Mouse (Mus musculus): Measurements from ENCODE around the gene Vat1l.

Gene Vat1l

DNA sequence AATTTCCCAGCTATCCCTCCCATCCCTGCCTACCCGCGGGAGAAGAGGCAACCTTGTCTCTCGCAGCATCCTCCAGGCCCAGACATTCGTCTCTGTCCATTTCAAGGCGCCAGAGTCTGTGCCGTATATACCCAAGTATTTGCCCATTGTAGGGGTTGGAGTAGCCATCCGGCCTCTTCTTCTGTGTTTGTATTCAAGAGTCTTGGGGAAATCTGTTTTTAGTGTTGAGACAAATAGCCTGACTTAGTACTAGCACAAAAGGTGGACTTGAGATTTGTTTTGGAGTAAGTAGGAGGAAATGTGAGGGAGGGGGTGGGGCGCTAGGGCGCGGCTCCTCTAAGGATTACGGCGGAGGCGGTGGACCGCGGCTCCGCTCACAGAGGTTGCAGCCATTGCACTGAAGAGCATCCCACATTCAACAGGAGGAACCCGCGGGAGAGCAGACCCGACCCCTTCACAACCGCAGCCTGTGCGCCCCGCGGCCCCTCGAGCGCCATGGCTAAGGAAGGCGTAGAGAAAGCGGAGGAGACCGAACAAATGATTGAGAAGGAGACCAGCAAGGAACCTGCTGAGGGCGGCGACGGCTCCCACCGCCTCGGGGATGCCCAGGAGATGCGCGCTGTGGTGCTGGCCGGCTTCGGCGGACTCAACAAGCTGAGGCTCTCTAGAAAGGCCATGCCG lies at the start of gene Vat1l:
TSS of gene Vat1l (plus strand) at position 392 of the 681 bp plus-strand sequence.
- peak; percentile 16 for DNase-seq (ENCODE audit: low read depth, low spot score)

DNA sequence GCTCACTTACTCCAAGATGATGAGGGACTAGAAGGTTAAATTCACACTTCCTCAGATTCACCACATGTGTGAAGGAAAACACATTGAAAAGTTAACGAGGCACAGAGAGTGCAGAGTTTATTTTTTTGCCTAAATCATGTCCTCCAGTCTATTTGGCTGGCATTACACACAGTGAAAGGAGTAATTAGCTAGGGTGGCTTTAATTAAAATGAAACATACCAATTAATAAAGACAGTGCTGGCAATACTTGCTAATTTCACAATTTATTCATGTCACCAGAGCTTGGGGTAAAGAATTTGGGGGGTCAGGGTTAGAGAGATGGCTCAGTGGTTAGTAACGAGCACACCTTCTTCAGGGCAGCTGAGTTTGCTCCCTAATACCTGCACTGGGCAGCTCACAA lies 46.8 kb upstream of the Vat1l start:
- DNase-seq (ENCODE audit: low read depth, low spot score), result no peak

DNA sequence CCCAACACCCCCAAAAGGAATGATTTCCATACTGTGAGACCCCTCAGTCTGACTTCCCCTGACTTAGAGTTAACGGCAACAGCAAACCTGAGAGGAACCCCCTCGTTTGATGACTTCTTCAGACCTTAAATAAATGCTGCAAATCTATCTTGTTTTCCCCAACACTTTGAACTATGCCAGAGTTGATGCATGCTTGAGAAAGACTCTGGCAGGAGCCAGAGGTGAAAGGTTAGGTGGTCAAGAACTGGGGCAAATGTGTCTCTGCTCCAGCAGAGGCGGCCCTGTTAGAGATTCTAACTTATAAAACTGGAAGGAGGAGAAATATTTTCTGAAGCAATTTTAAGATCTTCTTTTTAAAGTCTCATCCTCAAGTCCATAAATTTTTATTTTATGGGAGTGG lies 45.7 kb upstream of the Vat1l start:
- no peak for DNase-seq (ENCODE audit: low read depth, low spot score)

GRCm38 (mm10) chr8:114163871-114164270 lies 41.5 kb upstream of the Vat1l start:
- no peak for DNase-seq (ENCODE audit: low read depth, low spot score)

GRCm38 (mm10) chr8:114164444-114165096 lies 40.8 kb upstream of the Vat1l start:
- no peak for DNase-seq (ENCODE audit: low read depth, low spot score)

DNA sequence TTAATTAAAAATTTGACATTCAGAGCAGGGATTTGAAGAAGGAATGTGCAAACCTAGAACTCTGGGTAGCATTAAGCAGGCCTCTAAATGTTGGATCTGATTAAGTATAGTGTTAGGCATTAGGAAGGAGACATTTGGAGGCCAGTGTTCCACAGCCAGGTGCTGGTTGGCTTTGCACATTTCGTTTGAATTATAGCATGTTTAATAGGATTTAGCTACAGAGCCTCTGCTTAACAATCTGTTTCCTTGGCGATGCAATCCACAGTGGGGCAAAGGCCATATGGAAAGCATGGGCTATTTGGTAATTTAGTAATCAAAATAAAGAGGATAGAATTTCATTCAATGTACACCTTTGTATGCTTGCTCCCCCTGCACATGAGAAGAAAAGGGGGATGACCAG lies 39.7 kb upstream of the Vat1l start:
- DNase-seq (ENCODE audit: low read depth, low spot score), result no peak

GRCm38 (mm10) chr8:114176721-114177120 lies 28.7 kb upstream of the Vat1l start:
- DNase-seq (ENCODE audit: low read depth, low spot score), result no peak

DNA sequence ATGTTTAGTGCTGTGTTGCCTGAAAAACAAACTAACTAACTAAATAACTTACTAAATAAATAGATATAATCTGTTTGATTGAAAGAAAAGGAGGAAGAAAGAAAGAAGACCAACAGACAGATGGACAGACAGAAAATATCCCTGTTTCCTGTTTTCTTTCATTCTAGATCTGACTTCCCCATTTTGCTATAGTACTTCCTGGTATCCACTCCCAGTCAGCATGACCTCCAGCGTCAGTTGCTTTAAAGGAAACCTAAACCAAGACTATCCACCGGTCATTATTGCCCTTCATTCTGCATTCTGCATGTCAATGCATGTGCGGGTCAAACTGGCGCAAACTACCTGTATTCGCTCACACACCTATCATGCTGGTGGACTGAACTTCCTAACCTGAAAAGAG lies 12.1 kb upstream of the Vat1l start:
- DNase-seq (ENCODE audit: low read depth, low spot score), result no peak

GRCm38 (mm10) chr8:114198990-114199389 lies 6.4 kb upstream of the Vat1l start:
- DNase-seq (ENCODE audit: low read depth, low spot score), result no peak

DNA sequence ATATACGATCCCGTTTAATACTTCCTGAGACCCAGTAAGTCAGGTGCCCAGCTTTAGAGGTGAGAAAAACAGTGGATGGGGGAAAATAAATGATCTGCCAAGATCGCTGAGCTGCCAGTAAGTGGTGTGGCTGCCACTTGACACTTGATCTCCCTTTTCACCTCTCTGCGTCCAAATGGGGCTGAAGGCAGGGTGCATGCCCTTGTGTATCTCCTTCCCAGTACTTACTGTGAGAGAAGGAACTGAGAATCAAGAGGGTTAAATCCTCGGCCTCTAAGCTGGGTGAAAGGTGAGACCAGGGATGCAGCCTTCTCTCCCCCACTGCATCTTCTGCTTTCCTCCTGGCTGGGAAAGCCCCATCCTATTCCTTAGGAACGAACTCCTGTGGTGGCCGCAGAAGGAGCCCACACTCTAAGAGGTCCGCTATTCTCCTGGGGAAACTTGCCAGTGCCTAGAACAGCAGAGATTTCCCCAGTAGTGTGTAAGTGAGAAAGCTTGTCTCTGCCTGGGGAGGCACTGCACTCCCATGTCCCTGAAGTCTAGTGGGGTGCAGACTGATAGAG lies 1.1 kb downstream of the Vat1l start:
- DNase-seq (ENCODE audit: low read depth, low spot score), result no peak

DNA sequence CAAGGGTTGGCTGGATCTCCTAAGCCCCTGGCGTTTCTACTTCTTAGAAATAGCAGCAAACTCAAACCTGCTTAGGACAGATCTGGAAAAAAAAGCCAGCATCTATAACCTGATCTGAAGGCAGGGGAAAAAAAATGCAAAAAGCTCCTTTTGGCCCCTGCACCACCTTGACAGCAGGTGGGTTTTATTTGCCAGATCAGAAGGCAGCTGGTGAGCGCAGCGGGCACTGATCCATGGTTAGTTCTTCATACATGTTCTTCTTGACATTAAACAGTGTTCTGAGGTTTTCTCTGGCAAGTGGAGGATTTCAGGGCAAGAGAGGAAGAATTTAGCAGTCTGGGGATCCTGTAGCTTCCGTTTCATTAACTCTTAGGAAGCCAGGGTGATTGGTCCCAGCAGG lies 1.6 kb downstream of the Vat1l start:
- DNase-seq (ENCODE audit: low read depth, low spot score), result no peak

DNA sequence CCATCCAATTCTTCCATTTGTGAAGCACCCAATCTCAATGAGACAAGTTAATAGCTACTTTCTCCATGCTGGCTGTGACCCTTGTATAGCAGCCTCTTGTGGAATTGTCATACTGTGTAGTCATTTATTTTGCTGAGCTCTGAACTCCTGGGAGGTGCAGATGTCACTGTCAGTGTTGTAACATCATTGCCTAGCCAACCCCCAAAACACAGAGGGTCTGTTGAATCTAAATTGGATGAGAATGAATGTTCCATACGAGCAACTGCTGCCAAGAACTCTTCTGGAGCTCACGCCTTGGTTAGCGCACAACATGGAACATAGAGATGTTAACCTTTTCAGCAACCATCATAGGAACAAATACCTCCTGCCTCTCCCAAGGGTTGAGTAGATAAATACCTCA lies 15.4 kb downstream of the Vat1l start:
- DNase-seq (ENCODE audit: low read depth, low spot score), result no peak

GRCm38 (mm10) chr8:114222001-114222400 lies 16.6 kb downstream of the Vat1l start:
- DNase-seq (ENCODE audit: low read depth, low spot score), result no peak

DNA sequence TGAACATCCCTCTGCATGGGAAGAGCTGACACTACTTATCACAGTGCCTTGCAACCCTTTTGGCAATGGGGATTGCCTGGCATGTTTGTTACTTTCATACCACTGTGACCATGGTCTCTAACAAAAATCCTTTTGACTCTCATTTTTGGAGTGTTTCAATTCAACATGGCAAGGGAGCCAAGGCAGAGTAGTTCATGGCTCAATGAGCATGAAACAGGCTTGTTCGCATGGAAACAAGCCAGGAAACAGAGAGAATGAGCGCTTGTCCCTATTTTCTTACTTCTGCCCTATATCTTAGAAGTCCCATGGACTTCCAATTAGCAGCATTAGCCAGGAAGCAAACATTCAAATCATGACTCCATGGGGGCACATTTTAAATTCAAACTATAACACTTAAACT lies 18.6 kb downstream of the Vat1l start:
- no peak for DNase-seq (ENCODE audit: low read depth, low spot score)

DNA sequence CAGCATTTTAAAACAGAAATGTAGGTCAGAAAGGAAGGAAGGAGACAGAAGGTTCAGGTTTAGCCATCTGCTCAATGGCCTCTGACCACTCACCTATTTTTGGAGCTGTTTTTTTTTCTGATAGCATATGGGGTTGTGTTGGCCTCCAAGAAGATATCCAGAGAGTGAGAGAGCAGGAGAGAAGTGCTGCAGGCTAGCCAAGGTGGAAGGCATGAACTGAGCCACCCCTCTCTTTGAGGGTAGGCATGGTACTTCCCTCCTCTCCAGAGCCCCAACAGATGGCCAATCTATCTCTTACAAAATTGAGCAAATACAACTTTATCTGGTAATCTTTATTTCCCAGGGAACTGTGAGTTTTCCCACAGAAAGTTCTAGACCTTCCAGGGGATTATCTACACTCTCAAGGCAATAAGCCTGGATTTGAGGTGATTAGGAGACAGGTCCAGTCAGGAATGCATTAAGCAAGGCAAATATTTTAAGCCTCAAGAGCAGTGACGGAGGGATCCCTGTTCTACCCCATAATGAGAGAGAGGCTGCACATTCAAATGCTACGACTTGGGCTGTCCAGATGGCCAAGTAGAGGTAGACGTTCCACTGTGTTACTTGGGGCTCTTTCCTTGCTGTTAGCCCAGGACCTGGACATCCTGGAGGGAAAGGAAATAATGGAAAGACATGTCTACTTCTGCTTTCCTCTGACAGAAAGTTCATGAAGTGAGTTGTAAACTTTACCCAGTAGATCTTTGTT lies 46.1 kb downstream of the Vat1l start:
- DNase-seq (ENCODE audit: low read depth, low spot score), result no peak

DNA sequence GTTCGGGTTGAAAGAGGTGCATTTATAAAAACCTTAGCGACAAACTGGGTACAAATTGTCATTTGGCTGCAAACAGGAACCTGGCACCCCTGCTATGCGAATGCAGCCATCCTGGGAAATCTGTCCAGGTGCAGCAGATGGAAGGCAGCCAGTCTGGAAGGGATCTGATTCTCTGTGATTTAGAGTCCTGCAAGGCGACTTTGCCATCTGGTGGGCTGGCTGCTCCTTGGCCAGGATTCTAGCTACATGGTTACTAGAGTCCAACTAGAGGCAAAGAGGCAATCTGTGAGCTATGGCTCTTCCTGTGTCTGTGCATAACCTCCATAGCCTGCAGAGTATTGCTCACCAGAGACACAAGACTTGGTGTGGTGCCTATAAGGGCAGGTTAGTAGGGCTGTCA lies 53.3 kb downstream of the Vat1l start:
- no peak for DNase-seq (ENCODE audit: low read depth, low spot score)

GRCm38 (mm10) chr8:114259713-114260355 lies 54.4 kb downstream of the Vat1l start:
- no peak for DNase-seq (ENCODE audit: low read depth, low spot score)

- no peak for DNase-seq (ENCODE audit: low read depth, low spot score)
Measured at GRCm38 (mm10) chr8:114262331-114262730, 56.9 kb downstream of the Vat1l start.

DNA sequence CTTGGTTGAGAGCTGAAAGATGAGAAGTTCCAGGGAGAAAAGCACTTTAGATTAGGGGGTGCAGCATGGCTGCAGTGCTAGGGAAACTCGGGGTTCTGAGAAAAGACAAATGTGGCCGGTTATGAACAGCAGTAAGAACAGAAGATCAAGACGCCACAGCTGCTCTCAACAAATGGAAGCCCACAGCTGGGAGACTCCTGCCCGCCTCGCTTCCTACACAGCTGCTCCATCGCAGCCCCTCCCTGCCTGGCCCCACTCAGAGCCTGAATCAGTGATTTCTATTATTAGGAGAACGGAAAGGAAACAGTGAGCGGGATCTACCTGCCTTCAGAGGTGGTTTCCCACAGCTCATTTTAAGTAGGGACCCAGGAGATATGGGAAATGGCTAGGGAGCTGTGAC lies 69.1 kb downstream of the Vat1l start:
- DNase-seq (ENCODE audit: low read depth, low spot score), result no peak

GRCm38 (mm10) chr8:114281101-114281500 lies 75.7 kb downstream of the Vat1l start:
- no peak for DNase-seq (ENCODE audit: low read depth, low spot score)

- DNase-seq (ENCODE audit: low read depth, low spot score), result peak; percentile 13
Measured at GRCm38 (mm10) chr8:114294889-114295748, 89.7 kb downstream of the Vat1l start.

Measured in retina, adult 2 months (tissue).